In the genomic region with DNA sequence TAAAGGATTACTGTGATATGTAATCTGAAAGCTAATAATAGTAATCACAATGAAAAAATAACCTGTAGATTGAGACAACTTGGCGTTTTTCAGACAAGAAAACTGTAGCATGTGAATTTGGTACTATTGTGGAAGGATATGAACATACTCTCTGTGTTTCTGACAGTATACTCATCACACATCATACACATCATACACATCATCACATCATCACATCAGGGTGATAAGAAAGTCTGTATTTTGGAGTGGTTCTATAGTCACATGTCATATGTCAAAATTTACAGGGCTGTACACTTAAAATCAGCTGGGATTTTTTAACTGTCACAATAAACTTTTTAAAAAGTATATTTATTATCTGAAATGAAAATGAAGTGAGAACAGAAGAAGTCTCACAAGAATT, we compare ENCODE assay signal across 22 mouse cellular contexts. TPM values are rescaled to one million over a fixed set of nuclear protein-coding genes. Genes with fewer than 3 reads are reported as not detected.
A peak's percentile ranks its signal among the peaks of the same experiment; 100 is the strongest.
DNase-seq lines count a peak whose midpoint lies in the region; ATAC-seq and TF ChIP-seq lines count a peak whose summit lies in the region.
"Had no signal": no experiment of that assay in that cellular context is flagged by ENCODE, and none has a peak within 500 bp of the region (broad histone marks: within the 10 kb centered on the region; RNA-seq: fewer than 3 reads in every experiment).

No protein-coding gene starts in this region.

- ATAC-seq in lung, embryonic 14.5 days (ENCODE audit: insufficient read depth) = peak; percentile 56; the same call in 1 of the 2 replicates
- ATAC-seq in lung, embryonic 15.5 days (ENCODE audit: borderline replicate concordance, extremely low read depth, low FRiP score, low TSS enrichment) = peak; percentile 49; the same call in 1 of the 2 replicates
- peak; percentile 71 for ATAC-seq in lung, embryonic 16.5 days (ENCODE audit: low read depth)
- ATAC-seq: activated CD4-positive, CD25-positive, alpha-beta regulatory T cell, adult 4 months; CD4-positive, CD25-positive, alpha-beta regulatory T cell, adult 4 months; Patski had no signal

- H3K9me3 ChIP-seq in lung, embryonic 14.5 days (ENCODE audit: low read depth, low read length) = no peaks in the 10 kb centered on the region
- H3K9me3 ChIP-seq in lung, embryonic 15.5 days = no peaks in the 10 kb centered on the region
- no peaks in the 10 kb centered on the region for H3K9me3 ChIP-seq in lung, embryonic 16.5 days (ENCODE audit: control insufficient read depth, low read length)
- H3K9me3 ChIP-seq: G1E had no signal

- 51% methylated on average over 1 of the region's 1 CpGs for WGBS in lung, embryonic 14.5 days
- 40% methylated on average over 1 of the region's 1 CpGs for WGBS in lung, embryonic 15.5 days
- WGBS in lung, embryonic 16.5 days = 38% methylated on average over 1 of the region's 1 CpGs

- no peak for TF ChIP-seq CTCF in lung, embryonic 14.5 days (IDR thresholded peaks at IDR 0.05; ENCODE audit: low read depth)

- H3K4me2 ChIP-seq in lung, embryonic 14.5 days = no peak overlapping the region
- H3K4me2 ChIP-seq in lung, embryonic 15.5 days = no peak overlapping the region
- no peak overlapping the region for H3K4me2 ChIP-seq in lung, embryonic 16.5 days (ENCODE audit: low read depth, low read length)

- no peaks in the 10 kb centered on the region for H3K4me1 ChIP-seq in lung, embryonic 14.5 days (ENCODE audit: insufficient read depth)
- H3K4me1 ChIP-seq in lung, embryonic 15.5 days = peaks cover 3% of the 10 kb centered on the region; the same call in 1 of the 2 replicates
- peaks cover 2% of the 10 kb centered on the region for H3K4me1 ChIP-seq in lung, embryonic 16.5 days (replicated peaks; ENCODE audit: control insufficient read depth, insufficient read depth, low read length)

- peak; percentile 66 for DNase-seq in lung, embryonic 14.5 days
- DNase-seq in lung, postnatal 36 days = no peak
- no peak for DNase-seq in lung, postnatal 14 days
- no peak for DNase-seq in lung, postnatal 4 days
- DNase-seq: adrenal gland, adult 2 months; adrenal gland, adult 8-10 months; adrenal gland, postnatal 10 days; adrenal gland, postnatal 14 days; adrenal gland, postnatal 25 days; adrenal gland, postnatal 36 days; B cell, adult 2 months; cerebellum, adult 11 months; cerebellum, adult 11-12 months; cerebellum, adult 18-20 months had no signal

- no peaks in the 10 kb centered on the region for H3K27me3 ChIP-seq in lung, embryonic 14.5 days (ENCODE audit: insufficient read depth, low read length)
- no peaks in the 10 kb centered on the region for H3K27me3 ChIP-seq in lung, embryonic 15.5 days
- no peaks in the 10 kb centered on the region for H3K27me3 ChIP-seq in lung, embryonic 16.5 days (ENCODE audit: control insufficient read depth, insufficient read depth, low read depth, low read length)
- H3K27me3 ChIP-seq: CH12.LX, Patski had no signal

- H3K9ac ChIP-seq in lung, embryonic 14.5 days = no peak overlapping the region
- H3K9ac ChIP-seq in lung, embryonic 15.5 days = no peak overlapping the region
- H3K9ac ChIP-seq in lung, embryonic 16.5 days (ENCODE audit: low read length) = no peak overlapping the region

- no peaks in the 10 kb centered on the region for H3K36me3 ChIP-seq in lung, embryonic 14.5 days (ENCODE audit: insufficient read depth)
- H3K36me3 ChIP-seq in lung, embryonic 15.5 days = no peaks in the 10 kb centered on the region
- H3K36me3 ChIP-seq in lung, embryonic 16.5 days (ENCODE audit: control insufficient read depth, insufficient read depth, low read length) = no peaks in the 10 kb centered on the region
- H3K36me3 ChIP-seq: G1E had no signal

- no peak overlapping the region for H3K4me3 ChIP-seq in lung, embryonic 14.5 days (ENCODE audit: low read depth, low read length)
- no peak overlapping the region for H3K4me3 ChIP-seq in lung, embryonic 15.5 days
- H3K4me3 ChIP-seq in lung, embryonic 16.5 days (ENCODE audit: low read length) = no peak overlapping the region

- H3K27ac ChIP-seq in lung, embryonic 14.5 days (ENCODE audit: low read depth) = no peak overlapping the region
- H3K27ac ChIP-seq in lung, embryonic 15.5 days = no peak overlapping the region
- no peak overlapping the region for H3K27ac ChIP-seq in lung, embryonic 16.5 days (ENCODE audit: low read length)

RNA-seq across cellular contexts. Expression of a gene that starts 30.9 kb away (rescaled TPM):
- 0.15 TPM in 1 of 2 replicates, not detected in the other for polyA plus RNA-seq in lung, embryonic 14.5 days (2014; fragmentation: Nextera tagmentation; extraction: Ambion mirVana)
- polyA plus RNA-seq in lung, embryonic 15.5 days (2015; fragmentation: Nextera tagmentation; extraction: Ambion mirVana) = not detected in 2 replicates
- not detected in 2 replicates for polyA plus RNA-seq in lung, embryonic 16.5 days (2015; fragmentation: Nextera tagmentation; extraction: Ambion mirVana)
- polyA plus RNA-seq: activated CD4-positive, CD25-positive, alpha-beta regulatory T cell, adult 4 months; adrenal gland, adult 2 months; C2C12; CD4-positive, CD25-positive, alpha-beta regulatory T cell, adult 4 months; G1E; Patski had no signal

RNA-seq across cellular contexts. Expression of a gene that starts 50.5 kb away (rescaled TPM):
- polyA plus RNA-seq in lung, embryonic 14.5 days (2014; fragmentation: Nextera tagmentation; extraction: Ambion mirVana) = 4.9 and 7.9 TPM in 2 replicates
- polyA plus RNA-seq in lung, embryonic 15.5 days (2015; fragmentation: Nextera tagmentation; extraction: Ambion mirVana) = 6.6 and 7.3 TPM in 2 replicates
- 6.2 and 9.0 TPM in 2 replicates for polyA plus RNA-seq in lung, embryonic 16.5 days (2015; fragmentation: Nextera tagmentation; extraction: Ambion mirVana)
- polyA plus RNA-seq: G1E had no signal
